Mouse (Mus musculus) midbrain, postnatal 0 days (tissue): ENCODE data around the gene Msh5. TPM values are rescaled to one million over a fixed set of nuclear protein-coding genes. Genes with fewer than 3 reads are reported as not detected.

Experiments used
- ATAC-seq: fragments of 200-750 bp; cut with Nextera tagmentation; 2 replicates; pipeline ENCODE4 v1.8.0; 2017; ENCODE audit warnings: moderate number of reproducible peaks, mild to moderate bottlenecking, moderate TSS enrichment, moderate library complexity; ENCODE audit not compliant: low FRiP score
- DNase-seq: peaks from one replicate; pipeline ENCODE4 v3.0.0-alpha.2; 2015; ENCODE audit warnings: low spot score
- H3K27ac ChIP-seq: fragments of 300-500 bp; sonication (generic); 2 replicates; pipeline ENCODE4 v1.5.1; 2014; ENCODE audit warnings: low read depth, mild to moderate bottlenecking, low read length, mixed read lengths
- H3K27me3 ChIP-seq: fragments of 300-500 bp; sonication (generic); 2 replicates; pipeline ENCODE4 v1.6.1; 2014; ENCODE audit warnings: low read length, control low read depth, mixed read lengths; ENCODE audit not compliant: insufficient read depth
- H3K36me3 ChIP-seq: fragments of 300-500 bp; sonication (generic); 2 replicates; pipeline ENCODE4 v1.6.1; 2014; ENCODE audit warnings: low read length, control low read depth, mixed read lengths; ENCODE audit not compliant: insufficient read depth
- H3K4me1 ChIP-seq: fragments of 300-500 bp; sonication (generic); 2 replicates; pipeline ENCODE4 v1.6.1; 2014; ENCODE audit warnings: mild to moderate bottlenecking, control low read depth, antibody characterized with exemption, low read length, mixed read lengths; ENCODE audit not compliant: insufficient read depth
- H3K4me2 ChIP-seq: fragments of 300-500 bp; sonication (generic); 2 replicates; pipeline ENCODE4 v1.6.1; 2014; ENCODE audit warnings: low read depth, mild to moderate bottlenecking, low read length, mixed read lengths; ENCODE audit not compliant: poor library complexity, severe bottlenecking
- H3K4me3 ChIP-seq: fragments of 300-500 bp; sonication (generic); 2 replicates; pipeline ENCODE4 v1.5.1; 2014; ENCODE audit warnings: low read depth, mild to moderate bottlenecking, low read length, moderate library complexity
- H3K9ac ChIP-seq: fragments of 300-500 bp; sonication (generic); replicated peaks from 2 replicates; pipeline ENCODE4 v1.6.1; 2014; ENCODE audit warnings: mild to moderate bottlenecking, low read length, moderate library complexity, mixed read lengths; ENCODE audit not compliant: poor library complexity, severe bottlenecking
- H3K9me3 ChIP-seq: fragments of 300-500 bp; sonication (generic); 2 replicates; pipeline ENCODE4 v1.6.1; 2016; ENCODE audit warnings: low read length, control low read depth
- CTCF ChIP-seq: IDR thresholded peaks from 2 replicates; pipeline ENCODE4 v1.5.1; 2016; ENCODE audit warnings: antibody characterized with exemption, mild to moderate bottlenecking
- WGBS: fragments of 180-500 bp; shearing (Covaris S2); extraction: QIAGEN DNeasy Blood & Tissue Kit; methylation state at CpG from one replicate; pipeline ENCODE4 v1.1.7; 2014; 5-methylcytosine and 5-hydroxymethylcytosine counted together
- polyA plus RNA-seq: library from polyadenylated mRNA; unstranded; fragments of >200 nt; fragmentation: Nextera tagmentation; extraction: Ambion mirVana; gene quantifications from 2 replicates; pipeline ENCODE4 v1.2.1, GENCODE M21; 2015
- total RNA-seq: library from RNA; depleted of rRNA; stranded (reverse); fragments of >200 nt; gene quantifications from 2 replicates; pipeline ENCODE4 v1.2.3, GENCODE M21; 2014

The Msh5 gene
- total and polyA plus RNA-seq, 2 experiments from 2014 or later, result 1.3 to 3.8 TPM

GRCm38 (mm10) chr17:35024261-35024660 is 22.3 kb downstream of the Msh5 start:
- no peak overlapping the region for H3K4me3 ChIP-seq
- H3K36me3 ChIP-seq, result no peaks in the 10 kb centered on the region
- no peaks in the 10 kb centered on the region for H3K4me1 ChIP-seq
- DNase-seq (no peak), ATAC-seq (no peak)
- no peak overlapping the region for H3K9ac ChIP-seq
- WGBS, result 75% methylated on average over 13 of the region's 13 CpGs
- H3K4me2 ChIP-seq, result no peak overlapping the region
- H3K27ac ChIP-seq, result no peak overlapping the region
- TF ChIP-seq CTCF, result no peak
- no peaks in the 10 kb centered on the region for H3K9me3 ChIP-seq
- no peaks in the 10 kb centered on the region for H3K27me3 ChIP-seq

DNA sequence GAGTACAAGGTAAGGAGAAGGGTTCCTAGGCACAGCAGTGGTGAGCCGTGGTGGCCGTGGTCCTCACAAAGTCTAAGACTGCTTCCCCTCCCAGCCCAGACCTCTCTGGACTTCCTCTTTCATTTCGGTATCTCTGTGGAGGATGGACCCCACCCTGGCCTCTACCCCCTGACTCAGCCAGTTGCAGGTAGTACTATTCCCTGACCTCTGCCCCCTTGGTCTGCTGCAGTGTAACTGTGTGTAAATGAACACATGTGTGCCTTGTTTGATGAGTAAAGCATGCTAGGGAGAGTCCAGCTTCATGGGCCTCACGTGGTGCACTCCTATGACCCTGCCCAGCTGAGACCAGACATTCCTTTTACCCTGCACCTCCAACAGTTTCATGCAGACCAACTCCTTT is 22.8 kb downstream of the Msh5 start:
- H3K27ac ChIP-seq, result no peak overlapping the region
- ATAC-seq, result no peak

GRCm38 (mm10) chr17:35023221-35023620 is 23.3 kb downstream of the Msh5 start:
- Histone ChIP-seq H3K27me3 (no peaks in the 10 kb centered on the region), H3K9ac (no peak overlapping the region), H3K27ac (no peak overlapping the region), H3K4me1 (no peaks in the 10 kb centered on the region), H3K36me3 (no peaks in the 10 kb centered on the region), H3K4me2 (no peak overlapping the region), H3K9me3 (no peaks in the 10 kb centered on the region), H3K4me3 (no peak overlapping the region)
- no peak for DNase-seq
- 88% methylated on average over 5 of the region's 5 CpGs for WGBS
- no peak for TF ChIP-seq CTCF
- ATAC-seq, result no peak

More for the DNA sequence above, 22.8 kb downstream of the Msh5 start:
- Histone ChIP-seq H3K9me3 (no peaks in the 10 kb centered on the region), H3K4me1 (no peaks in the 10 kb centered on the region), H3K36me3 (no peaks in the 10 kb centered on the region), H3K4me2 (no peak overlapping the region), H3K9ac (no peak overlapping the region), H3K27me3 (no peaks in the 10 kb centered on the region), H3K4me3 (no peak overlapping the region)
- 80% methylated on average over 4 of the region's 4 CpGs for WGBS
- DNase-seq, result no peak
- TF ChIP-seq CTCF, result no peak

DNA sequence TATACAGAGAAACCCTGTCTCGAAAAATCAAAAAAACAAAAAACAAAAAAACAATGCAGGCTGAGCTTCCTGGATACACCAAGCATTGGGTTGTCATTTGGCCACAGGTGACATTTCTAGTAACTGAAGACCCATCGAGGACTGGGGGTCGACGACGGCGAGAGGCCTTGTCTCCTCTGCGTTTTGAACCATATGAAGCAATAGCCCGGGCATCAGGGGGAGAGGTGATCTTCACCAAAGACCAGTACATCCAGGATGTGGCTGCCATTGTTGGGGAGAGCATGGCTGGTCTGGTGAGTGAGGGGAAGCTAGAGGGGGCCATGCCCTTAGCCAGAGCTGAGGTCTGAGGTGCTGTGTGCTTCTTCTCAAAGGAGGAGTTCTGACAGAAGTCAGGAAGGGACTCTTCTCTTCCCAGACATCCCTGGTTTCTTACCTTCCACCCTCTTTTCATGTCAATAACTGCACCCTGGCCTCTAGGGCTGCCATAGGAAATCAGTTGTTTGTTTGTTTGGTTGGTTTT is 23.9 kb downstream of the Msh5 start:
- no peaks in the 10 kb centered on the region for H3K9me3 ChIP-seq
- no peaks in the 10 kb centered on the region for H3K4me1 ChIP-seq
- no peaks in the 10 kb centered on the region for H3K27me3 ChIP-seq
- no peaks in the 10 kb centered on the region for H3K36me3 ChIP-seq
- no peak overlapping the region for H3K27ac ChIP-seq
- H3K9ac ChIP-seq, result no peak overlapping the region
- no peak for ATAC-seq
- H3K4me3 ChIP-seq, result no peak overlapping the region
- no peak for TF ChIP-seq CTCF
- WGBS, result 95% methylated on average over 8 of the region's 8 CpGs
- DNase-seq, result no peak
- no peak overlapping the region for H3K4me2 ChIP-seq

GRCm38 (mm10) chr17:35021842-35022477 is 24.6 kb downstream of the Msh5 start:
- no peak overlapping the region for H3K9ac ChIP-seq

DNA sequence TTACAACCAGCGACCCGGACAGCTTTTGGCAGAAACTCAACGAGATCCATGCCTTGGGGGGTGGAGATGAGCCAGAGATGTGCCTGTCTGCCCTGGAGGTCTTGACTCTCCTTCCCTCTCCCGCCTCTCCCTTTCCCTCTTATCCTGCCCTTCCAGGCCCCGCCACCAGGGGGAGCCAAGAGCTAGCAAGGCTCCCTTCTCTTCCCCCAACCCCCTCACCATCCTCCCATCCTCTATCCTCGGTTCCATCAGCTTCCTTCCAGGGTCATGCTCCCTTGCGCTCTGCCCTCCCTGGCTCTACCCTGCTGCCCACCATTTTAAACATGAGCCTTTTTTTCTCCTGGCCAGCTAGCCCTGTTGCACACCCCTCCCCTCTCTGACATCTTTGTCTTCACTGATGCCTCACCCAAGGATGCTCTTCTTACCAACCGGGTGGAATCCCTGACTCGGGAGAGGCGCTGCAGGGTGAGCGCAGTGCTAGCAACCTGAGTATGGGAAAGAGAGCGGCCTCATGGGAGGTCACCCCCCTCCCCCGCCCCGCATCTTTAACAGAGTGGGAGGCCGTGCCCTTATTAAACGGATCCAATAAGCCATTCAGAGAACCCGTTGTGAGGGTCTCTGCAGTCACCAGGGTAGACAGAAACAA is 25.3 kb downstream of the Msh5 start:
- H3K27me3 ChIP-seq, result no peaks in the 10 kb centered on the region
- TF ChIP-seq CTCF, result peak; percentile 88
- no peak overlapping the region; the same call in 1 of the 2 replicates for H3K27ac ChIP-seq
- no peak overlapping the region for H3K4me2 ChIP-seq
- H3K36me3 ChIP-seq, result peaks cover 2% of the 10 kb centered on the region; the same call in 1 of the 2 replicates
- no peaks in the 10 kb centered on the region for H3K9me3 ChIP-seq
- DNase-seq (peak; percentile 64), ATAC-seq (peak; percentile 29; the same call in 1 of the 2 replicates)
- H3K4me3 ChIP-seq, result no peak overlapping the region
- 6% methylated on average over 16 of the region's 17 CpGs for WGBS
- no peak overlapping the region for H3K9ac ChIP-seq
- no peaks in the 10 kb centered on the region for H3K4me1 ChIP-seq

More at GRCm38 (mm10) chr17:35021842-35022477, 24.6 kb downstream of the Msh5 start:
- Histone ChIP-seq H3K4me1 (no peaks in the 10 kb centered on the region), H3K27ac (no peak overlapping the region; the same call in 1 of the 2 replicates), H3K4me3 (no peak overlapping the region), H3K36me3 (no peaks in the 10 kb centered on the region; the same call in 1 of the 2 replicates), H3K4me2 (no peak overlapping the region), H3K9me3 (no peaks in the 10 kb centered on the region), H3K27me3 (no peaks in the 10 kb centered on the region)
- 50% methylated on average over 6 of the region's 6 CpGs for WGBS
- ATAC-seq (no peak), DNase-seq (no peak)
- no peak for TF ChIP-seq CTCF
